Mouse (Mus musculus): Measurements from ENCODE around the gene Cblb. TPM values are rescaled to one million over a fixed set of nuclear protein-coding genes. Genes with fewer than 3 reads are reported as not detected.

Cblb gene
- polyA plus RNA-seq, 1 experiment = 1.2 TPM

GRCm38 (mm10) chr16:52051106-52051505, 20.1 kb downstream of the Cblb start:
- H3K4me1 ChIP-seq = peaks cover 11% of the 10 kb centered on the region
- no peaks in the 10 kb centered on the region for H3K27me3 ChIP-seq (replicated peaks)
- no peak overlapping the region for H3K4me3 ChIP-seq (replicated peaks)
- TF ChIP-seq FLI1 (IDR thresholded peaks at IDR 0.05; ENCODE audit: low read length) (no peak), GATA1 (IDR thresholded peaks at IDR 0.05; ENCODE audit: borderline replicate concordance, low read length) (no peak)
- H3K36me3 ChIP-seq (replicated peaks; ENCODE audit: low read length) = peaks cover 50% of the 10 kb centered on the region
- H3K9me3 ChIP-seq = no peaks in the 10 kb centered on the region

GRCm38 (mm10) chr16:52052734-52053133, 21.7 kb downstream of the Cblb start:
- Histone ChIP-seq H3K4me1 (peaks cover 27% of the 10 kb centered on the region), H3K4me3 (replicated peaks) (no peak overlapping the region), H3K9me3 (no peaks in the 10 kb centered on the region), H3K27me3 (replicated peaks) (no peaks in the 10 kb centered on the region), H3K36me3 (replicated peaks; ENCODE audit: low read length) (peaks cover 43% of the 10 kb centered on the region)
- TF ChIP-seq GATA1 (IDR thresholded peaks at IDR 0.05; ENCODE audit: borderline replicate concordance, low read length) (no peak), FLI1 (IDR thresholded peaks at IDR 0.05; ENCODE audit: low read length) (no peak)

GRCm38 (mm10) chr16:52055236-52055635, 24.2 kb downstream of the Cblb start:
- TF ChIP-seq FLI1 (IDR thresholded peaks at IDR 0.05; ENCODE audit: low read length) = no peak

GRCm38 (mm10) chr16:52056164-52056563, 25.1 kb downstream of the Cblb start:
- H3K4me3 ChIP-seq (replicated peaks) = no peak overlapping the region
- H3K9me3 ChIP-seq = no peaks in the 10 kb centered on the region
- H3K27me3 ChIP-seq (replicated peaks) = no peaks in the 10 kb centered on the region
- TF ChIP-seq FLI1 (IDR thresholded peaks at IDR 0.05; ENCODE audit: low read length) (no peak), GATA1 (IDR thresholded peaks at IDR 0.05; ENCODE audit: borderline replicate concordance, low read length) (no peak)
- H3K4me1 ChIP-seq = peaks cover 45% of the 10 kb centered on the region
- peaks cover 12% of the 10 kb centered on the region for H3K36me3 ChIP-seq (replicated peaks; ENCODE audit: low read length)

More at GRCm38 (mm10) chr16:52055236-52055635, 24.2 kb downstream of the Cblb start:
- Histone ChIP-seq H3K27me3 (replicated peaks) (no peaks in the 10 kb centered on the region), H3K4me1 (peaks cover 35% of the 10 kb centered on the region), H3K36me3 (replicated peaks; ENCODE audit: low read length) (peaks cover 19% of the 10 kb centered on the region), H3K4me3 (replicated peaks) (peak overlapping the region; percentile 33), H3K9me3 (no peaks in the 10 kb centered on the region)

GRCm38 (mm10) chr16:52057335-52057734, 26.3 kb downstream of the Cblb start:
- Histone ChIP-seq H3K4me1 (peaks cover 52% of the 10 kb centered on the region), H3K27me3 (replicated peaks) (no peaks in the 10 kb centered on the region), H3K36me3 (replicated peaks; ENCODE audit: low read length) (peaks cover 4% of the 10 kb centered on the region), H3K9me3 (no peaks in the 10 kb centered on the region), H3K4me3 (replicated peaks) (no peak overlapping the region)
- TF ChIP-seq GATA1 (IDR thresholded peaks at IDR 0.05; ENCODE audit: borderline replicate concordance, low read length) (no peak), FLI1 (IDR thresholded peaks at IDR 0.05; ENCODE audit: low read length) (no peak)

GRCm38 (mm10) chr16:52059535-52059934, 28.5 kb downstream of the Cblb start:
- TF ChIP-seq FLI1 (IDR thresholded peaks at IDR 0.05; ENCODE audit: low read length) = no peak
- TF ChIP-seq GATA1 (IDR thresholded peaks at IDR 0.05; ENCODE audit: borderline replicate concordance, low read length) = no peak
- Histone ChIP-seq H3K36me3 (replicated peaks; ENCODE audit: low read length) (peaks cover 9% of the 10 kb centered on the region), H3K27me3 (replicated peaks) (no peaks in the 10 kb centered on the region), H3K4me3 (replicated peaks) (no peak overlapping the region), H3K4me1 (peaks cover 57% of the 10 kb centered on the region), H3K9me3 (no peaks in the 10 kb centered on the region)

- H3K27me3 ChIP-seq (replicated peaks) = no peaks in the 10 kb centered on the region
- peaks cover 7% of the 10 kb centered on the region for H3K36me3 ChIP-seq (replicated peaks; ENCODE audit: low read length)
- peak overlapping the region; percentile 76 for H3K4me3 ChIP-seq (replicated peaks)
- H3K9me3 ChIP-seq = no peaks in the 10 kb centered on the region
- peaks cover 56% of the 10 kb centered on the region for H3K4me1 ChIP-seq
- TF ChIP-seq FLI1 (IDR thresholded peaks at IDR 0.05; ENCODE audit: low read length) = no peak
- no peak for TF ChIP-seq GATA1 (IDR thresholded peaks at IDR 0.05; ENCODE audit: borderline replicate concordance, low read length)
These were observed 29.2 kb downstream of the Cblb start for GRCm38 (mm10) chr16:52060100-52060719.

- Histone ChIP-seq H3K4me1 (peaks cover 51% of the 10 kb centered on the region), H3K4me3 (replicated peaks) (peak overlapping the region; percentile 48), H3K9me3 (no peaks in the 10 kb centered on the region), H3K36me3 (replicated peaks; ENCODE audit: low read length) (peaks cover 5% of the 10 kb centered on the region), H3K27me3 (replicated peaks) (no peaks in the 10 kb centered on the region)
- no peak for TF ChIP-seq FLI1 (IDR thresholded peaks at IDR 0.05; ENCODE audit: low read length)
- no peak for TF ChIP-seq GATA1 (IDR thresholded peaks at IDR 0.05; ENCODE audit: borderline replicate concordance, low read length)
These were observed 30.0 kb downstream of the Cblb start for GRCm38 (mm10) chr16:52061015-52061481.

- Histone ChIP-seq H3K4me1 (peaks cover 42% of the 10 kb centered on the region), H3K9me3 (no peaks in the 10 kb centered on the region), H3K36me3 (replicated peaks; ENCODE audit: low read length) (peaks cover 8% of the 10 kb centered on the region), H3K4me3 (replicated peaks) (no peak overlapping the region), H3K27me3 (replicated peaks) (no peaks in the 10 kb centered on the region)
- TF ChIP-seq FLI1 (IDR thresholded peaks at IDR 0.05; ENCODE audit: low read length) (no peak), GATA1 (IDR thresholded peaks at IDR 0.05; ENCODE audit: borderline replicate concordance, low read length) (no peak)
These were observed 33.5 kb downstream of the Cblb start for GRCm38 (mm10) chr16:52064309-52065105.

Data from megakaryocyte, embryonic 14.5 days (primary cell).